28 mouse cellular contexts compared by ENCODE assay signal in genomic region chr7:133742530-133743325, GRCm38 (mm10). TPM values are rescaled to one million over a fixed set of nuclear protein-coding genes. Genes with fewer than 3 reads are reported as not detected.
DNase-seq lines count a peak whose midpoint lies in the region; ATAC-seq and TF ChIP-seq lines count a peak whose summit lies in the region.
"Had no signal": no experiment of that assay in that cellular context is flagged by ENCODE, and none has a peak within 500 bp of the region (broad histone marks: within the 10 kb centered on the region; RNA-seq: fewer than 3 reads in every experiment).

No protein-coding gene starts in this region.

- no peak overlapping the region; the same call in 1 of the 2 replicates for H3K4me3 ChIP-seq in gastrocnemius, adult 2 months
- H3K4me3 ChIP-seq in heart, embryonic 16.5 days (ENCODE audit: low read length) = no peak overlapping the region
- H3K4me3 ChIP-seq: embryonic facial prominence, embryonic 15.5 days; hindbrain, embryonic 13.5 days; midbrain, embryonic 10.5 days; midbrain, embryonic 15.5 days had no signal

- H3K4me1 ChIP-seq in heart, embryonic 16.5 days (ENCODE audit: control insufficient read depth, insufficient read depth, low read length) = peaks cover 30% of the 10 kb centered on the region
- H3K4me1 ChIP-seq: embryonic facial prominence, embryonic 15.5 days; midbrain, embryonic 10.5 days; midbrain, embryonic 15.5 days had no signal

- no peak for TF ChIP-seq CTCF in gastrocnemius, adult 2 months (IDR thresholded peaks at IDR 0.05)

- H3K9ac ChIP-seq in heart, embryonic 16.5 days (ENCODE audit: low read length) = no peak overlapping the region
- H3K9ac ChIP-seq: embryonic facial prominence, embryonic 15.5 days; hindbrain, embryonic 13.5 days; liver, embryonic 14.5 days; midbrain, embryonic 15.5 days had no signal

- H3K27me3 ChIP-seq in heart, embryonic 16.5 days (ENCODE audit: control insufficient read depth, insufficient read depth, low read length) = no peaks in the 10 kb centered on the region
- H3K27me3 ChIP-seq: CH12.LX; embryonic facial prominence, embryonic 15.5 days; hindbrain, embryonic 13.5 days; midbrain, embryonic 15.5 days had no signal

- intact Hi-C loops in gastrocnemius, adult 2 months (cut with DNase I) = no loop called here

- DNase-seq in cerebellum, postnatal 10 days = peak; percentile 66 to 71
- DNase-seq in cerebellum, adult 9-10 months = no peak
- peak; percentile 33 for DNase-seq in gastrocnemius, adult 2 months
- DNase-seq in gastrocnemius, postnatal 25 days = no peak
- no peak for DNase-seq in heart, adult 18-20 months
- peak; percentile 54 for DNase-seq in R1 (ENCODE audit: low read depth, low spot score)
- DNase-seq: cerebellum, adult 9-11 months; gastrocnemius, postnatal 14 days; heart, postnatal 4 days; kidney, adult 11 months; kidney, postnatal 14 days; layer of hippocampus, adult 9-11 months; liver; lung, adult 2 months; lung, postnatal 14 days; right cerebral cortex, adult 18-20 months; spleen, adult 18-20 months; thymus, postnatal 14 days had no signal

- no peak for ATAC-seq in heart, embryonic 16.5 days (replicated peaks; ENCODE audit: extremely low read depth, insufficient read depth, low FRiP score)
- ATAC-seq: inflammation-experienced regulatory T-cells, adult 6 months; midbrain, embryonic 15.5 days had no signal

- H3K36me3 ChIP-seq in heart, embryonic 16.5 days (ENCODE audit: control insufficient read depth, insufficient read depth) = peaks cover 8% of the 10 kb centered on the region; the same call in 1 of the 2 replicates
- H3K36me3 ChIP-seq: midbrain, embryonic 15.5 days had no signal

- 86% methylated on average over 12 of the region's 12 CpGs for WGBS in heart, embryonic 16.5 days

- H3K27ac ChIP-seq in gastrocnemius, adult 2 months = peak overlapping the region; percentile 88
- 0 out of 2 replicates have a peak overlapping the region, but pooled peaks have one; percentile 8 for H3K27ac ChIP-seq in heart, embryonic 16.5 days (ENCODE audit: low read length)
- H3K27ac ChIP-seq: embryonic facial prominence, embryonic 15.5 days; hindbrain, embryonic 13.5 days; liver, embryonic 14.5 days; midbrain, embryonic 10.5 days; midbrain, embryonic 15.5 days had no signal

- no peaks in the 10 kb centered on the region for H3K9me3 ChIP-seq in heart, embryonic 16.5 days (replicated peaks; ENCODE audit: control insufficient read depth, low read length)
- H3K9me3 ChIP-seq: embryonic facial prominence, embryonic 15.5 days; hindbrain, embryonic 13.5 days; midbrain, embryonic 10.5 days; midbrain, embryonic 15.5 days had no signal

- no peak overlapping the region for H3K4me2 ChIP-seq in heart, embryonic 16.5 days (ENCODE audit: low read depth, low read length)
- H3K4me2 ChIP-seq: embryonic facial prominence, embryonic 15.5 days; hindbrain, embryonic 13.5 days; midbrain, embryonic 15.5 days had no signal

RNA-seq across cellular contexts. Expression of gene Uros, which starts 32.9 kb away (rescaled TPM):
- 10 to 100 TPM; 14.2 to 17.0 TPM for total RNA-seq in gastrocnemius, adult 2 months (2021)
- 10 to 100 TPM; 13.9 to 14.3 TPM for total RNA-seq in gastrocnemius, postnatal 25 days (2021)
- polyA plus RNA-seq in heart, embryonic 16.5 days (2015; fragmentation: Nextera tagmentation; extraction: Ambion mirVana) = 33.4 and 33.8 TPM in 2 replicates
- 10 to 100 TPM; 21.2 to 23.2 TPM for total RNA-seq in heart, adult 18-20 months (2021)

RNA-seq across cellular contexts. Expression of gene Bccip, which starts 33.6 kb away (rescaled TPM):
- total RNA-seq in gastrocnemius, adult 2 months (2021) = 10 to 100 TPM; 80.2 to 81.9 TPM
- total RNA-seq in gastrocnemius, postnatal 25 days (2021) = 10 to 100 TPM; 55.7 to 62.8 TPM
- polyA plus RNA-seq in heart, embryonic 16.5 days (2015; fragmentation: Nextera tagmentation; extraction: Ambion mirVana) = 83.8 and 90.1 TPM in 2 replicates
- 10 to 100 TPM; 52.6 to 64.7 TPM for total RNA-seq in heart, adult 18-20 months (2021)

RNA-seq across cellular contexts. Expression of gene Fank1, which starts 33.9 kb away (rescaled TPM):
- total RNA-seq in gastrocnemius, adult 2 months (2021) = not detected
- total RNA-seq in gastrocnemius, postnatal 25 days (2021) = not detected
- polyA plus RNA-seq in heart, embryonic 16.5 days (2015; fragmentation: Nextera tagmentation; extraction: Ambion mirVana) = 0.25 and 0.51 TPM in 2 replicates
- not detected for total RNA-seq in heart, adult 18-20 months (2021)
- total RNA-seq: heart, adult 8-10 months; heart, postnatal 4 days; megakaryocyte progenitor cell, adult 5-6 weeks had no signal
- polyA plus RNA-seq: inflammation-experienced regulatory T-cells, adult 6 months had no signal

RNA-seq across cellular contexts. Expression of gene Dhx32, which starts 39.8 kb away (rescaled TPM):
- 10 to 100 TPM; 33.7 to 50.1 TPM for total RNA-seq in gastrocnemius, adult 2 months (2021)
- 10 to 100 TPM; 28.0 to 38.2 TPM for total RNA-seq in gastrocnemius, postnatal 25 days (2021)
- 34.1 and 34.8 TPM in 2 replicates for polyA plus RNA-seq in heart, embryonic 16.5 days (2015; fragmentation: Nextera tagmentation; extraction: Ambion mirVana)
- total RNA-seq in heart, adult 18-20 months (2021) = 10 to 100 TPM; 38.8 to 48.1 TPM

Comparison
In these comparisons a context has a peak if more than half of its experiments do, and no peak if none do; other contexts are left out.
1. DNase-seq: peak in cerebellum, postnatal 10 days (2 of 2), gastrocnemius, adult 2 months (single experiment) and R1 (single experiment); none in cerebellum, adult 9-10 months (single experiment), gastrocnemius, postnatal 25 days (single experiment) and heart, adult 18-20 months (0 of 2).